Mouse (Mus musculus) right cerebral cortex, adult 18-20 months (tissue): ENCODE data around the gene Cdkal1.

Experiments
- DNase-seq: peaks from one replicate; pipeline ENCODE4 v3.0.0; 2022; ENCODE audit warnings: mixed read lengths

Gene Cdkal1

GRCm38 (mm10) chr13:29164845-29165524, 690.5 kb downstream of the Cdkal1 start:
- no peak for DNase-seq

- DNase-seq, result no peak
Measured at GRCm38 (mm10) chr13:29162867-29163514, 692.5 kb downstream of the Cdkal1 start.

- DNase-seq, result no peak
Measured at GRCm38 (mm10) chr13:29162444-29162843, 693.0 kb downstream of the Cdkal1 start.

GRCm38 (mm10) chr13:29161436-29161835, 694.0 kb downstream of the Cdkal1 start:
- no peak for DNase-seq

GRCm38 (mm10) chr13:29156703-29157102, 698.8 kb downstream of the Cdkal1 start:
- no peak for DNase-seq

GRCm38 (mm10) chr13:29155297-29155696, 700.2 kb downstream of the Cdkal1 start:
- DNase-seq, result no peak

- no peak for DNase-seq
Measured at GRCm38 (mm10) chr13:29150120-29150519, 705.4 kb downstream of the Cdkal1 start.

- no peak for DNase-seq
Measured at GRCm38 (mm10) chr13:29149404-29149803, 706.1 kb downstream of the Cdkal1 start.

GRCm38 (mm10) chr13:29148616-29149015, 706.9 kb downstream of the Cdkal1 start:
- no peak for DNase-seq
